Mouse (Mus musculus): ENCODE data around the gene Bphl. TPM values are rescaled to one million over a fixed set of nuclear protein-coding genes. Genes with fewer than 3 reads are reported as not detected.

The Bphl gene
- polyA plus RNA-seq, 1 experiment from 2014 or later = 168 TPM

DNA sequence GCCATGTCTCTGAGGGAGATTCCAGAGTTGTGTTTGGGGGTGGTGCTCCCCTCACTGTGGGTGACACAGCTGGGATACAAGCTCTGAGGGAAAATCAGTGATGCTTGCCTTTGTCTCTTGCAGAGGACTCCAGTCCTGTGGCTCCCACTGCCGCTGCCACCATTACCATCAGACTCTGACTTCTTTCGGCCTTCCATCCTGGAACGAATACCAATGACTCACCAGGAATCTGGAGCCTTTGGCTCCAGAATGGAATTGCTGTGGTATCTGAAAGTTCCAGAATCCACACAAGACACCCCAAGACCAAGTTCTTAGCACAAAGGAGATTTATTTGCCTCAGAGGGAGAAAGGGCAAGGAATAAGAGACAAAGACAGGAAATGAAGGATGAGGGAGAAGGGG, 75.7 kb downstream of the Bphl start:
- H3K4me1 ChIP-seq (replicated peaks; ENCODE audit: insufficient read depth, low read length) = no peaks in the 10 kb centered on the region
- TF ChIP-seq CTCF (IDR thresholded peaks at IDR 0.05; ENCODE audit: low read depth) = no peak
- no peaks in the 10 kb centered on the region for H3K9me3 ChIP-seq (replicated peaks; ENCODE audit: low read length)
- DNase-seq (ENCODE audit: low spot score) = no peak
- ATAC-seq (replicated peaks; ENCODE audit: low FRiP score, low read depth) = no peak
- H3K27ac ChIP-seq = no peak overlapping the region
- no peak overlapping the region for H3K4me3 ChIP-seq (replicated peaks; ENCODE audit: low read depth, low read length)
- H3K9ac ChIP-seq (ENCODE audit: low read depth, low read length) = no peak overlapping the region
- no peak overlapping the region for H3K4me2 ChIP-seq (ENCODE audit: low read length)
- WGBS = 89% methylated on average over 3 of the region's 3 CpGs
- no peaks in the 10 kb centered on the region for H3K36me3 ChIP-seq (ENCODE audit: insufficient read depth, low read length)
- H3K27me3 ChIP-seq (ENCODE audit: insufficient read depth, low read length) = no peaks in the 10 kb centered on the region

DNA sequence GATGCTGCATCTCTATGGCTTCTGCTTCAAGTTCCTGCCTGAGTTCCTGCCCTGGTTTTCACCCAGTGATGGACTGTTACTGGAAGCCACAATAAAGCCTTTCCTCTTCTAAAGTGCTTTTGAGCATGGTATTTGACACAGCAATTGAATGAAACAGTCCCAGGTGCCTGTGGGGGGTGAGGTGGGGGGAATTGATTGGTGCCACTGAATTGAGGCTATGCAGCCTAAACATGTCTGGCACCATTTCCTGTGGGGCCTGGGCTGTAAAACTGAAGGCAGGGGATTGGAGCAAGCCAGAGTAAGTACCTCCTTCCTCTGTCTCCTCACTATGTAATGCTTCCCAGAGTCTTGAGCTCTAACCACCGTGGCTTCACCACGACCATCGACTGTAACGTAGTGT, 77.3 kb downstream of the Bphl start:
- H3K27ac ChIP-seq = no peak overlapping the region
- no peak overlapping the region for H3K9ac ChIP-seq (ENCODE audit: low read depth, low read length)
- H3K36me3 ChIP-seq (ENCODE audit: insufficient read depth, low read length) = no peaks in the 10 kb centered on the region
- H3K9me3 ChIP-seq (replicated peaks; ENCODE audit: low read length) = no peaks in the 10 kb centered on the region
- H3K4me3 ChIP-seq (replicated peaks; ENCODE audit: low read depth, low read length) = no peak overlapping the region
- no peak for ATAC-seq (replicated peaks; ENCODE audit: low FRiP score, low read depth)
- 74% methylated on average over 4 of the region's 4 CpGs for WGBS
- DNase-seq (ENCODE audit: low spot score) = no peak
- H3K4me1 ChIP-seq (replicated peaks; ENCODE audit: insufficient read depth, low read length) = no peaks in the 10 kb centered on the region
- no peak overlapping the region for H3K4me2 ChIP-seq (ENCODE audit: low read length)
- TF ChIP-seq CTCF (IDR thresholded peaks at IDR 0.05; ENCODE audit: low read depth) = no peak
- no peaks in the 10 kb centered on the region for H3K27me3 ChIP-seq (ENCODE audit: insufficient read depth, low read length)

DNA sequence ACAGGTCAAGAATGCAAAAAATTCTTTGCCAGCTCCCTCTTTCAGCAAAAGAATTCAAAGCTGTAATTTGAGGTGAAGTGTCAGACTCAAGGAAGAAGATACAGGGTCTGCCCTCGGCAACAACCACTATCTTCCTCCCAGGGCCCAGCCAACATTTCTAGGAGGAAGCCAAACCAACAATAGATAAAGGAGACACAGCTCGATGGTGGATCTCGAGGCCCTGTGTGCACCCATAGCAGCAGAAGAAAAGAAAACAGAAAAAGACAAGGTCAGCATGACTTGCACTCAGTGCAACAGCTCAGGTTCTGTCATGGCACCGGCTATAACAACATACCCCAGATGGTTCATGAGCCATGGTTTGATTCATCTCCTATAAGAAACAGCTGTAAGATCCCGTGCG, 79.1 kb downstream of the Bphl start:
- Histone ChIP-seq H3K36me3 (ENCODE audit: insufficient read depth, low read length) (no peaks in the 10 kb centered on the region), H3K4me3 (replicated peaks; ENCODE audit: low read depth, low read length) (no peak overlapping the region), H3K9me3 (replicated peaks; ENCODE audit: low read length) (no peaks in the 10 kb centered on the region), H3K27me3 (ENCODE audit: insufficient read depth, low read length) (no peaks in the 10 kb centered on the region), H3K27ac (no peak overlapping the region), H3K4me1 (replicated peaks; ENCODE audit: insufficient read depth, low read length) (no peaks in the 10 kb centered on the region), H3K4me2 (ENCODE audit: low read length) (no peak overlapping the region), H3K9ac (ENCODE audit: low read depth, low read length) (no peak overlapping the region)
- no peak for DNase-seq (ENCODE audit: low spot score)
- no peak for ATAC-seq (replicated peaks; ENCODE audit: low FRiP score, low read depth)
- TF ChIP-seq CTCF (IDR thresholded peaks at IDR 0.05; ENCODE audit: low read depth) = no peak
- WGBS = 71% methylated on average over 6 of the region's 6 CpGs

DNA sequence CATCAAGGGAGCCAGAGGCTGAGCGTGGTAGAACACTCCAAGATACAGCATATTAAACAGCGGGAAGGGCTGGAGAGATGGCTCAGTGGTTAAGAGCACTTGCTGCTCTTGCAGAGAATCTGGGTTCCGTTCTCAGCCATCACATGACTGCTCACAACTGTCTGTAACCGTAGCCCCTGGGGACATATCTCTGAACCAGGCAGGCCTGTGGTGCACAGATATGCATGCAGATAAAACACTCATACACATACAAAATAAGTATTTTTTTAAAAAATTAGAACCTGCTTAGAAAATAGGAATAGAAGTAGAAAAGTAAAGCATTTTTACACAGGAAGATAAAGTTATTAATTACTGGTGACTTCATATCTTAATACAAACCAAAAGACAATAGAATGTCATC, 81.4 kb downstream of the Bphl start:
- no peaks in the 10 kb centered on the region for H3K27me3 ChIP-seq (ENCODE audit: insufficient read depth, low read length)
- no peaks in the 10 kb centered on the region for H3K36me3 ChIP-seq (ENCODE audit: insufficient read depth, low read length)
- TF ChIP-seq CTCF (IDR thresholded peaks at IDR 0.05; ENCODE audit: low read depth) = no peak
- H3K9ac ChIP-seq (ENCODE audit: low read depth, low read length) = no peak overlapping the region
- no peak overlapping the region for H3K4me2 ChIP-seq (ENCODE audit: low read length)
- DNase-seq (ENCODE audit: low spot score) = no peak
- WGBS = 73% methylated on average over 4 of the region's 4 CpGs
- H3K9me3 ChIP-seq (replicated peaks; ENCODE audit: low read length) = no peaks in the 10 kb centered on the region
- ATAC-seq (replicated peaks; ENCODE audit: low FRiP score, low read depth) = no peak
- no peak overlapping the region for H3K4me3 ChIP-seq (replicated peaks; ENCODE audit: low read depth, low read length)
- no peaks in the 10 kb centered on the region for H3K4me1 ChIP-seq (replicated peaks; ENCODE audit: insufficient read depth, low read length)
- no peak overlapping the region for H3K27ac ChIP-seq

DNA sequence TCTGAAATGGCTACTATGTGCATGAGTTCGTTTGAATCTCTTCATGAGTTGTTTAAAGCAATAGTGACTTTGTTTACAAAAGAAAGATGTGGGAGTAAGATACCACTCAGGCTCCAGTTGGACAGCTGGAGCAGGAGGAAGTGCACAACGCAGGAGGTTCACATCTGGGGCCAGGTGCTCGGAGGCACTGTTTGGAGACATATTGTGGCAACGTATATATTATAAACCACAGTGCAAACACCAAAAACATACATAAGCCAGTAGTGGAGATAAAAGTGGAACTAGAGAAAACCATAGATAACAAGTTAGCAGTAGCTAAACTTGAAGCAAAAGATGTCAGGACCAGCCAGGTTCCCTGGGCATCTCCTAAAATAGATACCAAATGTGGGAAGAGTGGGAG, 82.0 kb downstream of the Bphl start:
- Histone ChIP-seq H3K9ac (ENCODE audit: low read depth, low read length) (no peak overlapping the region), H3K36me3 (ENCODE audit: insufficient read depth, low read length) (no peaks in the 10 kb centered on the region), H3K27ac (no peak overlapping the region), H3K4me3 (replicated peaks; ENCODE audit: low read depth, low read length) (no peak overlapping the region), H3K4me1 (replicated peaks; ENCODE audit: insufficient read depth, low read length) (no peaks in the 10 kb centered on the region), H3K9me3 (replicated peaks; ENCODE audit: low read length) (no peaks in the 10 kb centered on the region), H3K4me2 (ENCODE audit: low read length) (no peak overlapping the region), H3K27me3 (ENCODE audit: insufficient read depth, low read length) (no peaks in the 10 kb centered on the region)
- no peak for TF ChIP-seq CTCF (IDR thresholded peaks at IDR 0.05; ENCODE audit: low read depth)
- ATAC-seq (replicated peaks; ENCODE audit: low FRiP score, low read depth) (no peak), DNase-seq (ENCODE audit: low spot score) (no peak)
- 45% methylated on average over 4 of the region's 4 CpGs for WGBS

DNA sequence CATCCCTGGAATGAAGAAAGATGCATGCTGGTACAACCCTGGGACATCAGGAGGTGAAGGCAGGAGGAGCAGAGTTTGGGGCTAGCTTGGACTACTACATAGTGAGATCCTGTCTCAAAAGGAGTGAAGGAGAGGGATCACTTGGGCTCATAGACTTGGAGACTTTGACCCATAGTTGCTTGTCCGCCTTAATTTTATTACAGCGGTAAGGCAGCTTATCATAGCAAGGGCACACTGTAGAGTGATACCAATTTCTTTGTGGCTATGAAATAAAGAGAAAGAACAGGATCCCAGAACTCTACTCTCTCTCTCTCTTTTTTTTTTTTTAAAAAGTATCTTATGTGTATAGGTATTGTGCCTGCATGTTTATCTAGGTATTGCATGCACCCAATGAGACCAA, 83.1 kb downstream of the Bphl start:
- H3K4me2 ChIP-seq (ENCODE audit: low read length) = no peak overlapping the region
- ATAC-seq (replicated peaks; ENCODE audit: low FRiP score, low read depth) (no peak), DNase-seq (ENCODE audit: low spot score) (no peak)
- TF ChIP-seq CTCF (IDR thresholded peaks at IDR 0.05; ENCODE audit: low read depth) = no peak
- peaks cover 5% of the 10 kb centered on the region; the same call in 1 of the 2 replicates for H3K4me1 ChIP-seq (replicated peaks; ENCODE audit: insufficient read depth, low read length)
- H3K4me3 ChIP-seq (replicated peaks; ENCODE audit: low read depth, low read length) = no peak overlapping the region
- no peaks in the 10 kb centered on the region for H3K36me3 ChIP-seq (ENCODE audit: insufficient read depth, low read length)
- H3K27ac ChIP-seq = no peak overlapping the region
- no peaks in the 10 kb centered on the region for H3K9me3 ChIP-seq (replicated peaks; ENCODE audit: low read length)
- 100% methylated on average over 2 of the region's 2 CpGs for WGBS
- H3K9ac ChIP-seq (ENCODE audit: low read depth, low read length) = no peak overlapping the region
- no peaks in the 10 kb centered on the region for H3K27me3 ChIP-seq (ENCODE audit: insufficient read depth, low read length)

Other genes with a start within 250 kb of the Bphl start
- gene Serpinb6e, start 194.2 kb upstream of the Bphl start, polyA plus RNA-seq (2015; fragmentation: Nextera tagmentation; extraction: Ambion mirVana) = not detected in 2 replicates
- gene Serpinb6c, start 131.9 kb upstream of the Bphl start, polyA plus RNA-seq (2015; fragmentation: Nextera tagmentation; extraction: Ambion mirVana) = 0.17 and 0.24 TPM in 2 replicates
- gene Nqo2, start 72.9 kb upstream of the Bphl start, polyA plus RNA-seq (2015; fragmentation: Nextera tagmentation; extraction: Ambion mirVana) = 22.5 and 24.1 TPM in 2 replicates
- 16.3 and 17.2 TPM in 2 replicates for gene Ripk1, start 35.2 kb upstream of the Bphl start, polyA plus RNA-seq (2015; fragmentation: Nextera tagmentation; extraction: Ambion mirVana)
- 78.2 and 85.1 TPM in 2 replicates for gene Serpinb6a, start 34.8 kb upstream of the Bphl start, polyA plus RNA-seq (2015; fragmentation: Nextera tagmentation; extraction: Ambion mirVana)
- gene Tubb2a, start 40.4 kb downstream of the Bphl start, polyA plus RNA-seq (2015; fragmentation: Nextera tagmentation; extraction: Ambion mirVana) = 169 and 170 TPM in 2 replicates
- gene Tubb2b, start 92.9 kb downstream of the Bphl start, polyA plus RNA-seq (2015; fragmentation: Nextera tagmentation; extraction: Ambion mirVana) = 24.8 and 28.0 TPM in 2 replicates
- gene Psmg4, start 125.4 kb downstream of the Bphl start, polyA plus RNA-seq (2015; fragmentation: Nextera tagmentation; extraction: Ambion mirVana) = 110 and 117 TPM in 2 replicates

All from kidney, postnatal 0 days (tissue).